In the genomic region with DNA sequence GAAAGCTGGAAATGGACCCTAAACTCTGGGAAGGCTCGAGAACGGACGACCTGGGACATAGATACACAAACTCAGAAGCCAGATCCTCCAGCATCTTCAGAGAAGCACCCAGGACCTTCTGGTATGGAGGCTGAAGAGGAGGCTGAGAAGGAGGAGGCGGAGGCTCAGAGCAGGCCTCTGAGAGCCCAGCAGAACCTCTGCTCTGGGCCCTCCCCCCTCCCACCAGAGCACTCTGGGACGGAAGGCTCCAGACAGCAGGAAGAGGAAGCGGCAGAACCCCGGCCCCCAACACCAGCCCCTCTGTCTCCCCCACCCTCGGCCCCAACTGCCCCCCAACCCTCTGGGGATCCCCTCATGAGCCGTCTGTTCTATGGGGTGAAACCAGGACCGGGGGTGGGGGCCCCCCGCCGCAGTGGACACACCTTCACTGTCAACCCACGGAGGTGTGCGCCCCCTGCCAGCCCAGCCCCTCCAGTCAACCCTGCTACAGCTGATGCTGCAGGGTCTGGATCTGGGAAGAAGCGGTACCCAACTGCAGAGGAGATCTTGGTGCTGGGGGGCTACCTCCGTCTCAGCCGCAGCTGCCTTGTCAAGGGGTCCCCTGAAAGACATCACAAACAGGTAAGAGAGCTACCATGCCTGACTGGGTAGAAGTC, we compare ENCODE assay signal across 8 mouse cellular contexts. TPM values are rescaled to one million over a fixed set of nuclear protein-coding genes. Genes with fewer than 3 reads are reported as not detected.
A peak's percentile ranks its signal among the peaks of the same experiment; 100 is the strongest.
DNase-seq lines count a peak whose midpoint lies in the region; ATAC-seq lines count a peak whose summit lies in the region.

No protein-coding gene starts in this region.

- peak overlapping the region; percentile 65 to 94 for H3K27ac ChIP-seq in heart, embryonic 14.5 days (replicated peaks in 1 of 2; ENCODE audit: control insufficient read depth in 1 of 2, insufficient read depth in 1 of 2, low read depth in 2 of 2, low read length in 2 of 2)
- peak overlapping the region; percentile 52 for H3K27ac ChIP-seq in limb, embryonic 11.5 days (replicated peaks; ENCODE audit: low read depth, low read length)
- H3K27ac ChIP-seq in midbrain, embryonic 13.5 days, result peak overlapping the region; percentile 99

- peak overlapping the region; percentile 48 for H3K4me3 ChIP-seq in erythroblast, embryonic 14.5 days (replicated peaks)
- peak overlapping the region; percentile 52 to 78 for H3K4me3 ChIP-seq in heart, embryonic 14.5 days (ENCODE audit: control insufficient read depth in 1 of 2, insufficient read depth in 1 of 2, low read depth in 1 of 2, low read length in 2 of 2)
- H3K4me3 ChIP-seq in limb, embryonic 11.5 days (ENCODE audit: low read depth, low read length), result peak overlapping the region; percentile 60
- H3K4me3 ChIP-seq in midbrain, embryonic 13.5 days (replicated peaks), result peak overlapping the region; percentile 84

- WGBS in heart, embryonic 14.5 days, result 18% methylated on average over 17 of the region's 17 CpGs
- 38% methylated on average over 17 of the region's 17 CpGs for WGBS in limb, embryonic 11.5 days
- WGBS in midbrain, embryonic 13.5 days, result 41% methylated on average over 13 of the region's 17 CpGs

- peaks cover 87% of the 10 kb centered on the region for H3K27me3 ChIP-seq in erythroblast, embryonic 14.5 days (ENCODE audit: control insufficient read depth)
- no peaks in the 10 kb centered on the region for H3K27me3 ChIP-seq in heart, embryonic 14.5 days (ENCODE audit: control insufficient read depth, insufficient read depth, low read length)
- no peaks in the 10 kb centered on the region for H3K27me3 ChIP-seq in limb, embryonic 11.5 days (ENCODE audit: control insufficient read depth, insufficient read depth, low read length)
- no peaks in the 10 kb centered on the region for H3K27me3 ChIP-seq in midbrain, embryonic 13.5 days

- peak overlapping the region; percentile 92 for H3K4me2 ChIP-seq in heart, embryonic 14.5 days (ENCODE audit: low read length)
- H3K4me2 ChIP-seq in limb, embryonic 11.5 days (ENCODE audit: low read depth, severe bottlenecking), result peak overlapping the region; percentile 88
- H3K4me2 ChIP-seq in midbrain, embryonic 13.5 days (replicated peaks), result peak overlapping the region; percentile 92

- H3K4me1 ChIP-seq in erythroblast, embryonic 14.5 days (ENCODE audit: control insufficient read depth), result peaks cover 49% of the 10 kb centered on the region
- H3K4me1 ChIP-seq in heart, embryonic 14.5 days (ENCODE audit: control insufficient read depth in 2 of 2, insufficient read depth in 2 of 2, low read length in 2 of 2), result peaks cover 21 to 52% of the 10 kb centered on the region in 2 experiments
- peaks cover 38% of the 10 kb centered on the region for H3K4me1 ChIP-seq in limb, embryonic 11.5 days (ENCODE audit: control insufficient read depth, insufficient read depth, low read length)
- peaks cover 75% of the 10 kb centered on the region for H3K4me1 ChIP-seq in midbrain, embryonic 13.5 days (replicated peaks)

- peaks cover 23% of the 10 kb centered on the region for H3K9me3 ChIP-seq in erythroblast, embryonic 14.5 days (ENCODE audit: control insufficient read depth, low read length)
- H3K9me3 ChIP-seq in heart, embryonic 14.5 days (ENCODE audit: control insufficient read depth, low read length), result peaks cover 3% of the 10 kb centered on the region; the same call in 1 of the 2 replicates
- H3K9me3 ChIP-seq in limb, embryonic 11.5 days (ENCODE audit: control insufficient read depth, low read length), result peaks cover 3% of the 10 kb centered on the region; the same call in 1 of the 2 replicates
- H3K9me3 ChIP-seq in midbrain, embryonic 13.5 days, result no peaks in the 10 kb centered on the region

- ATAC-seq in erythroblast, adult 5-6 weeks (replicated peaks; ENCODE audit: low FRiP score, poor library complexity, severe bottlenecking), result no peak
- ATAC-seq in heart, embryonic 14.5 days (ENCODE audit: insufficient number of reproducible peaks, insufficient read depth, low FRiP score, low read depth), result no peak
- no peak for ATAC-seq in limb, embryonic 11.5 days (ENCODE audit: insufficient number of reproducible peaks, low FRiP score, low TSS enrichment, low read depth)
- no peak for ATAC-seq in midbrain, embryonic 13.5 days

- peaks cover 16% of the 10 kb centered on the region for H3K36me3 ChIP-seq in erythroblast, embryonic 14.5 days (ENCODE audit: control insufficient read depth)
- H3K36me3 ChIP-seq in heart, embryonic 14.5 days (ENCODE audit: control insufficient read depth, insufficient read depth, low read length), result peaks cover 26% of the 10 kb centered on the region
- peaks cover 6% of the 10 kb centered on the region; the same call in 1 of the 2 replicates for H3K36me3 ChIP-seq in limb, embryonic 11.5 days (ENCODE audit: control insufficient read depth, insufficient read depth, low read length)
- peaks cover 17% of the 10 kb centered on the region for H3K36me3 ChIP-seq in midbrain, embryonic 13.5 days

- peak; percentile 33 for DNase-seq in adipocyte (ENCODE audit: low spot score)
- no peak for DNase-seq in limb, embryonic 11.5 days (ENCODE audit: low spot score)
- peak; percentile 73 for DNase-seq in thymus, postnatal 25 days
- no peak for DNase-seq in cerebellum, adult 11 months

- peak overlapping the region; percentile 88 for H3K9ac ChIP-seq in heart, embryonic 14.5 days (ENCODE audit: low read length)
- H3K9ac ChIP-seq in limb, embryonic 11.5 days (ENCODE audit: low read length), result peak overlapping the region; percentile 63
- peak overlapping the region; percentile 97 for H3K9ac ChIP-seq in midbrain, embryonic 13.5 days (replicated peaks)

RNA-seq across cellular contexts. Expression of a gene that starts 2.9 kb away (rescaled TPM):
- polyA plus RNA-seq in erythroblast, embryonic 14.5 days (2012), result 0.31 and 0.37 TPM in 2 replicates
- total RNA-seq in erythroblast, adult 5-6 weeks (2015; ENCODE audit: low replicate concordance), result 22.5 and 37.0 TPM in 2 replicates
- total RNA-seq in erythroblast, adult 5-6 weeks (2017; ENCODE audit: low replicate concordance), result 10.3 and 13.4 TPM in 2 replicates
- 17.3 and 19.4 TPM in 2 replicates for polyA plus RNA-seq in heart, embryonic 14.5 days (2014; fragmentation: Nextera tagmentation; extraction: Ambion mirVana)
- 22.9 and 25.6 TPM in 2 replicates for polyA plus RNA-seq in limb, embryonic 11.5 days (2014; fragmentation: Nextera tagmentation; extraction: Ambion mirVana)
- polyA plus RNA-seq in midbrain, embryonic 13.5 days (2015; fragmentation: Nextera tagmentation; extraction: Ambion mirVana), result 23.8 and 27.4 TPM in 2 replicates

RNA-seq across cellular contexts. Expression of a gene that starts 7.2 kb away (rescaled TPM):
- 1.7 and 2.8 TPM in 2 replicates for polyA plus RNA-seq in erythroblast, embryonic 14.5 days (2012)
- total RNA-seq in erythroblast, adult 5-6 weeks (2015; ENCODE audit: low replicate concordance), result 12.9 and 15.0 TPM in 2 replicates
- 3.2 and 20.0 TPM in 2 replicates for total RNA-seq in erythroblast, adult 5-6 weeks (2017; ENCODE audit: low replicate concordance)
- polyA plus RNA-seq in heart, embryonic 14.5 days (2014; fragmentation: Nextera tagmentation; extraction: Ambion mirVana), result 44.0 and 44.9 TPM in 2 replicates
- 55.6 and 56.4 TPM in 2 replicates for polyA plus RNA-seq in limb, embryonic 11.5 days (2014; fragmentation: Nextera tagmentation; extraction: Ambion mirVana)
- 28.9 and 33.2 TPM in 2 replicates for polyA plus RNA-seq in midbrain, embryonic 13.5 days (2015; fragmentation: Nextera tagmentation; extraction: Ambion mirVana)

RNA-seq across cellular contexts. Expression of a gene that starts 11.3 kb away (rescaled TPM):
- polyA plus RNA-seq in erythroblast, embryonic 14.5 days (2012), result 5.0 and 5.2 TPM in 2 replicates
- total RNA-seq in erythroblast, adult 5-6 weeks (2015; ENCODE audit: low replicate concordance), result 38.6 and 56.0 TPM in 2 replicates
- total RNA-seq in erythroblast, adult 5-6 weeks (2017; ENCODE audit: low replicate concordance), result 30.8 and 38.9 TPM in 2 replicates
- polyA plus RNA-seq in heart, embryonic 14.5 days (2014; fragmentation: Nextera tagmentation; extraction: Ambion mirVana), result 18.6 and 22.0 TPM in 2 replicates
- polyA plus RNA-seq in limb, embryonic 11.5 days (2014; fragmentation: Nextera tagmentation; extraction: Ambion mirVana), result 46.5 and 51.2 TPM in 2 replicates
- polyA plus RNA-seq in midbrain, embryonic 13.5 days (2015; fragmentation: Nextera tagmentation; extraction: Ambion mirVana), result 34.3 and 37.3 TPM in 2 replicates

RNA-seq across cellular contexts. Expression of a gene that starts 27.0 kb away (rescaled TPM):
- polyA plus RNA-seq in erythroblast, embryonic 14.5 days (2012), result 0.91 and 1.1 TPM in 2 replicates
- 20.4 and 30.9 TPM in 2 replicates for total RNA-seq in erythroblast, adult 5-6 weeks (2015; ENCODE audit: low replicate concordance)
- 12.4 and 16.4 TPM in 2 replicates for total RNA-seq in erythroblast, adult 5-6 weeks (2017; ENCODE audit: low replicate concordance)
- polyA plus RNA-seq in heart, embryonic 14.5 days (2014; fragmentation: Nextera tagmentation; extraction: Ambion mirVana), result 15.3 and 16.1 TPM in 2 replicates
- 20.7 and 23.5 TPM in 2 replicates for polyA plus RNA-seq in limb, embryonic 11.5 days (2014; fragmentation: Nextera tagmentation; extraction: Ambion mirVana)
- 10.3 and 12.7 TPM in 2 replicates for polyA plus RNA-seq in midbrain, embryonic 13.5 days (2015; fragmentation: Nextera tagmentation; extraction: Ambion mirVana)

RNA-seq across cellular contexts. Expression of a gene that starts 28.9 kb away (rescaled TPM):
- polyA plus RNA-seq in erythroblast, embryonic 14.5 days (2012), result 6.9 and 7.1 TPM in 2 replicates
- 17.1 and 21.5 TPM in 2 replicates for total RNA-seq in erythroblast, adult 5-6 weeks (2015; ENCODE audit: low replicate concordance)
- 3.9 TPM in 1 of 2 replicates, not detected in the other for total RNA-seq in erythroblast, adult 5-6 weeks (2017; ENCODE audit: low replicate concordance)
- polyA plus RNA-seq in heart, embryonic 14.5 days (2014; fragmentation: Nextera tagmentation; extraction: Ambion mirVana), result 28.7 and 28.9 TPM in 2 replicates
- polyA plus RNA-seq in limb, embryonic 11.5 days (2014; fragmentation: Nextera tagmentation; extraction: Ambion mirVana), result 21.3 and 23.2 TPM in 2 replicates
- polyA plus RNA-seq in midbrain, embryonic 13.5 days (2015; fragmentation: Nextera tagmentation; extraction: Ambion mirVana), result 34.7 and 36.8 TPM in 2 replicates

Comparison
In these comparisons a context has a peak if more than half of its experiments do, and no peak if none do; other contexts are left out.
1. DNase-seq: peak in adipocyte (single experiment) and thymus, postnatal 25 days (single experiment); none in limb, embryonic 11.5 days (single experiment) and cerebellum, adult 11 months (single experiment).
2. RNA of a gene that starts 2.9 kb away (polyA plus RNA-seq): 23.8 to 27.4 TPM in midbrain, embryonic 13.5 days, 22.9 to 25.6 TPM in limb, embryonic 11.5 days and 17.3 to 19.4 TPM in heart, embryonic 14.5 days; 0.31 to 0.37 TPM in erythroblast, embryonic 14.5 days; every median in the first group is over 10 times any median in the second.
3. Peak in every context shown above with its lines, with median percentiles within 50 percentile points of each other: H3K4me3 ChIP-seq, H3K27ac ChIP-seq, H3K4me2 ChIP-seq and H3K9ac ChIP-seq.